Mouse (Mus musculus): ENCODE data around the gene Ssc5d. TPM values are rescaled to one million over a fixed set of nuclear protein-coding genes. Genes with fewer than 3 reads are reported as not detected.

Ssc5d gene
- polyA plus RNA-seq, 1 experiment: 1.0 TPM

DNA sequence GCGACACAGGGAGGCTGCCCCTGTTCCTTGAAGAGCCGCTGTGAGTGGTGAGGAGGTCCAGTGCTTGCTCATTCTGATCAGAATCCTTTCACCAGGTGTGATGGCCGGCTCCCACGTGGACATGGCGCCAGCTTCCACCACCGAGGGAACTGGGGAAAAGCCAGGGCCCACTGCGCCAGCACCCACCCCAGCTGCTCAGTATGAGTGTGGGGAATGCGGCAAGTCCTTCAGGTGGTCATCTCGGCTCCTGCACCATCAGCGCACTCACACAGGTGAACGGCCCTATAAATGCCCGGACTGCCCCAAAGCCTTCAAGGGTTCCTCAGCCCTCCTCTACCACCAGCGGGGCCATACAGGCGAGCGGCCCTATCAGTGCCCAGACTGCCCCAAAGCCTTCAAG lies 6.9 kb upstream of the Ssc5d start:
- TF ChIP-seq POLR2A (IDR thresholded peaks at IDR 0.05; ENCODE audit: control insufficient read depth, extremely low read depth, insufficient read depth, low read length, poor library complexity) (no peak), CTCF (IDR thresholded peaks at IDR 0.05; ENCODE audit: borderline replicate concordance, control insufficient read depth, extremely low read depth, insufficient read depth, low read length, poor library complexity) (no peak)
- Histone ChIP-seq H3K4me3 (ENCODE audit: control insufficient read depth, insufficient read depth, low read length) (no peak overlapping the region), H3K27me3 (ENCODE audit: control insufficient read depth, insufficient read depth, low read length) (peaks cover 3% of the 10 kb centered on the region; the same call in 1 of the 2 replicates), H3K36me3 (ENCODE audit: control insufficient read depth, insufficient read depth, low read length) (peaks cover 19% of the 10 kb centered on the region), H3K27ac (ENCODE audit: control insufficient read depth, insufficient read depth, low read length) (no peak overlapping the region), H3K4me1 (replicated peaks; ENCODE audit: control insufficient read depth, insufficient read depth, low read length) (peaks cover 20% of the 10 kb centered on the region)
- 97% methylated on average over 15 of the region's 15 CpGs for WGBS
- no peak for DNase-seq

DNA sequence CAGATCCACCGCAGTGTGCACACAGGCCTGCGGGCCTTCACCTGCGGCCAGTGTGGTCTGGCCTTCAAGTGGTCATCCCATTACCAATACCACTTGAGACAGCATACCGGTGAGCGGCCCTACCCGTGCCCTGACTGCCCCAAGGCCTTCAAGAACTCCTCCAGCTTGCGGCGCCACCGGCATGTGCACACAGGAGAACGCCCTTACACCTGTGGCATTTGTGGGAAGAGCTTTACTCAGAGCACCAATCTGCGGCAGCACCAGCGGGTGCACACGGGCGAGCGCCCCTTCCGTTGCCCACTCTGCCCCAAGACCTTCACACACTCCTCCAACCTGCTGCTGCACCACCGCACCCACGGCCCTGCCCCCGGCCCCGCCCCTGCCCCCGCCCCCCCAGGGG lies 6.5 kb upstream of the Ssc5d start:
- no peak for TF ChIP-seq CTCF (IDR thresholded peaks at IDR 0.05; ENCODE audit: borderline replicate concordance, control insufficient read depth, extremely low read depth, insufficient read depth, low read length, poor library complexity)
- no peak for TF ChIP-seq POLR2A (IDR thresholded peaks at IDR 0.05; ENCODE audit: control insufficient read depth, extremely low read depth, insufficient read depth, low read length, poor library complexity)
- peaks cover 21% of the 10 kb centered on the region for H3K4me1 ChIP-seq (replicated peaks; ENCODE audit: control insufficient read depth, insufficient read depth, low read length)
- H3K36me3 ChIP-seq (ENCODE audit: control insufficient read depth, insufficient read depth, low read length): peaks cover 19% of the 10 kb centered on the region
- 98% methylated on average over 21 of the region's 21 CpGs for WGBS
- no peak overlapping the region for H3K27ac ChIP-seq (ENCODE audit: control insufficient read depth, insufficient read depth, low read length)
- H3K27me3 ChIP-seq (ENCODE audit: control insufficient read depth, insufficient read depth, low read length): peaks cover 7% of the 10 kb centered on the region
- no peak for DNase-seq
- no peak overlapping the region for H3K4me3 ChIP-seq (ENCODE audit: control insufficient read depth, insufficient read depth, low read length)

DNA sequence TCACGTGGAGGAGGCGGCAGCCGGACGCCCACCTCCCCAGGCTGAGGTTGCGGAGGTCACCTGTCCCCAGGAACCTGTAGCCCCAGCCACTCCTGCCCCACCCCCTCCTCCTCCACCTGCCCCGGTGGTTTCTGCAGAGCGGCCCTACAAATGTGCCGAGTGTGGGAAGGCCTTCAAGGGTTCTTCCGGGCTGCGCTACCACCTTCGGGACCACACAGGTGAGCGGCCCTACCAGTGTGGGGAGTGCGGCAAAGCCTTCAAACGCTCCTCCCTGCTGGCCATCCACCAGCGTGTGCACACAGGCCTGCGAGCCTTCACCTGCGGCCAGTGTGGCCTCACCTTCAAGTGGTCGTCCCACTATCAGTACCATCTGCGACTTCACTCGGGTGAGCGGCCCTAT lies 5.6 kb upstream of the Ssc5d start:
- TF ChIP-seq CTCF (IDR thresholded peaks at IDR 0.05; ENCODE audit: borderline replicate concordance, control insufficient read depth, extremely low read depth, insufficient read depth, low read length, poor library complexity) (no peak), POLR2A (IDR thresholded peaks at IDR 0.05; ENCODE audit: control insufficient read depth, extremely low read depth, insufficient read depth, low read length, poor library complexity) (no peak)
- Histone ChIP-seq H3K4me1 (replicated peaks; ENCODE audit: control insufficient read depth, insufficient read depth, low read length) (peaks cover 21% of the 10 kb centered on the region), H3K27me3 (ENCODE audit: control insufficient read depth, insufficient read depth, low read length) (peaks cover 11% of the 10 kb centered on the region), H3K36me3 (ENCODE audit: control insufficient read depth, insufficient read depth, low read length) (peaks cover 19% of the 10 kb centered on the region), H3K4me3 (ENCODE audit: control insufficient read depth, insufficient read depth, low read length) (no peak overlapping the region), H3K27ac (ENCODE audit: control insufficient read depth, insufficient read depth, low read length) (no peak overlapping the region)
- 98% methylated on average over 21 of the region's 21 CpGs for WGBS
- no peak for DNase-seq

DNA sequence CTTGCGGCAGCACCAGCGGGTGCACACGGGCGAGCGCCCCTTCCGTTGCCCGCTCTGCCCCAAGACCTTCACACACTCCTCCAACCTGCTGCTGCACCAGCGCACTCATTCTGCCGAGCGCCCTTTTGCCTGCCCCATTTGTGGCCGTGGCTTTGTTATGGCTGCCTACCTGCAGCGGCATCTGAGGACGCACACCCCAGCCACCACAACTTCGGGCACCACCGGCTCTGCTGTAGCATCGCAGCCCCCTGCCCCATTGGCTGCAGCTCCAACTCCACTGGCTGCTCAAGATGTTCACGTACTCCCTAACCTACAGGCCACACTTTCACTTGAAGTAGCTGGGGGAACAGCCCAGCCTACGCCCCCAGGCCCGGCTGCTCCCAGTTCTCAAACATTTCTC lies 5.1 kb upstream of the Ssc5d start:
- no peak for TF ChIP-seq POLR2A (IDR thresholded peaks at IDR 0.05; ENCODE audit: control insufficient read depth, extremely low read depth, insufficient read depth, low read length, poor library complexity)
- TF ChIP-seq CTCF (IDR thresholded peaks at IDR 0.05; ENCODE audit: borderline replicate concordance, control insufficient read depth, extremely low read depth, insufficient read depth, low read length, poor library complexity): no peak
- no peak overlapping the region for H3K27ac ChIP-seq (ENCODE audit: control insufficient read depth, insufficient read depth, low read length)
- no peak overlapping the region for H3K4me3 ChIP-seq (ENCODE audit: control insufficient read depth, insufficient read depth, low read length)
- peaks cover 19% of the 10 kb centered on the region for H3K36me3 ChIP-seq (ENCODE audit: control insufficient read depth, insufficient read depth, low read length)
- peaks cover 21% of the 10 kb centered on the region for H3K4me1 ChIP-seq (replicated peaks; ENCODE audit: control insufficient read depth, insufficient read depth, low read length)
- no peak for DNase-seq
- 98% methylated on average over 19 of the region's 19 CpGs for whole genome bisulfite sequencing
- H3K27me3 ChIP-seq (ENCODE audit: control insufficient read depth, insufficient read depth, low read length): peaks cover 11% of the 10 kb centered on the region

DNA sequence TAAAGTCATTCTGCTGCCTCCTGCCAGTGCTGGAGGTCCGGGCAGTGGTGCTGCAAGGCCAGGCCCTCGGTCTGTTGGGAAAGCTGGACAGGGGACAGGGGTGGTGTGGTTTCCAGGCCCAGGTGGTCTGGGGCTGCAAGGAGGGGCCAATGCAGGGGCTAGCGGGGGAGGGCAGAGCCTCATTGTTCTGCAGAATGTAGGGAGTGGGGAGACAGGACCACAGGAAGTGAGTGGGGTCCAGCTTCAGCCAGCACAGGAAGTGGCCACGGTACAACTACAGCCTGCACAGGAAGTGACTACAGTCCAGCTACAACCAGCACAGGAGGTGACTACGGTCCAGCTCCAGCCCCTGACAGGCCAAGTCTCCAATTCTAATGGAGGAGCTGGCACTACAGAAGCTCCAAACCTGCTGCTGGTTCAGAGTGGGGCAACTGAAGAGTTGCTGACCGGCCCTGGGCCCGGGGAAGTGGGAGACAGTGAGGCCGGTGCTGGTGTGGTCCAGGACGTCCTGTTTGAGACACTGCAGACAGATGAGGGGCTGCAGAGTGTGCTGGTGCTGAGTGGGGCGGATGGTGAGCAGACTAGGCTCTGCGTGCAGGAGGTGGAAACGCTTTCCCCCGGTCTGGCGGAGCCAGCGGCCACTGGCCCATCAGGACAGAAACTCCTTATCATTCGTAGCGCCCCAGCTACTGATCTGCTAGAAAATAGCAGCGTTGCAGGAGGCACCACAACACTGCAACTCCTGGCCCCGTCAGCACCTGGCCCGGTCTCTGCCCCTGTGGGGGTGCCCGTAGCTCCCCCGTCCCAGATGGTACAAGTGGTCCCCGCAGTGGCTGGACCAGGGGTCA lies 4.4 kb upstream of the Ssc5d start:
- no peak for DNase-seq
- Histone ChIP-seq H3K36me3 (ENCODE audit: control insufficient read depth, insufficient read depth, low read length) (peaks cover 19% of the 10 kb centered on the region), H3K27ac (ENCODE audit: control insufficient read depth, insufficient read depth, low read length) (no peak overlapping the region), H3K27me3 (ENCODE audit: control insufficient read depth, insufficient read depth, low read length) (peaks cover 11% of the 10 kb centered on the region), H3K4me3 (ENCODE audit: control insufficient read depth, insufficient read depth, low read length) (no peak overlapping the region), H3K4me1 (replicated peaks; ENCODE audit: control insufficient read depth, insufficient read depth, low read length) (peaks cover 18% of the 10 kb centered on the region)
- WGBS: 78% methylated on average over 23 of the region's 23 CpGs
- TF ChIP-seq CTCF (IDR thresholded peaks at IDR 0.05; ENCODE audit: borderline replicate concordance, control insufficient read depth, extremely low read depth, insufficient read depth, low read length, poor library complexity): no peak
- TF ChIP-seq POLR2A (IDR thresholded peaks at IDR 0.05; ENCODE audit: control insufficient read depth, extremely low read depth, insufficient read depth, low read length, poor library complexity): no peak

DNA sequence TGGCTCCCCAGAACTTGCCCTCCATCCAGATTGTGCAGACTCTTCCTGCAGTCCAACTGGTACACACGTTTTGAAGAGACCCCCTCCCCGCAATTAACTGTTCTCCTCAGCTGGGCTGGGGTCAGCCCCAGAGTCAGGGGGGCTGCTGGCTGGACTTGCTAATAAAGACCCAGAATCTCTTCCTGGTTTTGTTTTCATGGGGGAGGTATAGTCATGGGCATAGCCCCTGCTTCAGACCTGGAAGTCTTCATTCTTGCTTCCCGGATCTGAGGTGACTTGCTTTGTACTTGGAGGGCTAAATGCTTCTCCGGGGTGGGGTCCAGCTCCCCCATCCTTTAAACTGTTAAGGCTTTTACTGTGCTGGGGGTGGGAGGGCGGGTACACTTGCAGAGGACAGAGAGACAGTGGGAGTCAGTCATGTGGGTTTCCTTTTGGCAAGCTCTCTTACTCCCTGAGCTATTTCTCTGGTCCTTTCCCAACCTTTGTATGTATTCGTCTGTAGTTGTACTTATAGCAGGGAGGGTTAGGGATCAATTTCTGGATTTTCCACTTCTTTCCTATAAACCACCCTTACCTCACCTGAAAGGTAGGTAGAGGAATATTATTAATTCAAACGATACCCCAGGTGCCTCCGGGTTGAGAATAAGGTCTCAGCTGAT lies 3.6 kb upstream of the Ssc5d start, which contains the start of gene Nat14:
Gene Nat14, plus strand, starts transcription at position 205 of the 659 bp plus-strand sequence.
- TF ChIP-seq CTCF (IDR thresholded peaks at IDR 0.05; ENCODE audit: borderline replicate concordance, control insufficient read depth, extremely low read depth, insufficient read depth, low read length, poor library complexity) (no peak), POLR2A (IDR thresholded peaks at IDR 0.05; ENCODE audit: control insufficient read depth, extremely low read depth, insufficient read depth, low read length, poor library complexity) (no peak)
- peaks cover 14% of the 10 kb centered on the region for H3K4me1 ChIP-seq (replicated peaks; ENCODE audit: control insufficient read depth, insufficient read depth, low read length)
- peaks cover 11% of the 10 kb centered on the region for H3K27me3 ChIP-seq (ENCODE audit: control insufficient read depth, insufficient read depth, low read length)
- WGBS: 40% methylated on average over 8 of the region's 8 CpGs
- no peak within 1 kb of the TSS for H3K27ac ChIP-seq (ENCODE audit: control insufficient read depth, insufficient read depth, low read length)
- H3K36me3 ChIP-seq (ENCODE audit: control insufficient read depth, insufficient read depth, low read length): peaks cover 19% of the 10 kb centered on the region
- H3K4me3 ChIP-seq (ENCODE audit: control insufficient read depth, insufficient read depth, low read length): 0 out of 2 replicates have a peak within 1 kb of the TSS, but pooled peaks have one; percentile 8
- no peak for DNase-seq

Data from thymus, adult 2 months (tissue).